Mouse (Mus musculus) CH12.LX (cell line): ENCODE data around the gene Plscr5.

Source experiments
- CTCF ChIP-seq, 2 experiments: IDR thresholded peaks in 1 of 2; conservative IDR thresholded peaks in 1 of 2; 2 replicates each; pipeline ENCODE4 v1.5.1; 2011 to 2012; ENCODE audit warnings: low read depth in 2 of 2, low read length in 2 of 2, improper control_type of control experiment in 1 of 2, inconsistent platforms in 1 of 2, mild to moderate bottlenecking in 1 of 2, moderate library complexity in 1 of 2
- KAT2A ChIP-seq: IDR thresholded peaks from 2 replicates; pipeline ENCODE4 v1.6.1; 2012; ENCODE audit warnings: low read length, improper control_type of control experiment, inconsistent platforms; ENCODE audit not compliant: insufficient replicate concordance
- MXI1 ChIP-seq: IDR thresholded peaks from 2 replicates; pipeline ENCODE4 v1.6.1; 2011; ENCODE audit warnings: mild to moderate bottlenecking, low read depth, low read length, improper control_type of control experiment
- POLR2A ChIP-seq: IDR thresholded peaks from 2 replicates; pipeline ENCODE4 v1.6.1; 2011; ENCODE audit warnings: low read depth, mild to moderate bottlenecking, improper control_type of control experiment, low read length
- POLR2AphosphoS2 ChIP-seq: IDR thresholded peaks from 2 replicates; pipeline ENCODE4 v1.6.1; 2011; ENCODE audit warnings: low read depth, low read length, improper control_type of control experiment
- RCOR1 ChIP-seq: conservative IDR thresholded peaks from 2 replicates; pipeline ENCODE4 v1.6.1; 2012; ENCODE audit warnings: low read depth, mild to moderate bottlenecking, inconsistent platforms, low read length, improper control_type of control experiment
- SIN3A ChIP-seq: IDR thresholded peaks from 2 replicates; pipeline ENCODE4 v1.6.1; 2012; ENCODE audit warnings: low read length, improper control_type of control experiment, inconsistent platforms

DNA sequence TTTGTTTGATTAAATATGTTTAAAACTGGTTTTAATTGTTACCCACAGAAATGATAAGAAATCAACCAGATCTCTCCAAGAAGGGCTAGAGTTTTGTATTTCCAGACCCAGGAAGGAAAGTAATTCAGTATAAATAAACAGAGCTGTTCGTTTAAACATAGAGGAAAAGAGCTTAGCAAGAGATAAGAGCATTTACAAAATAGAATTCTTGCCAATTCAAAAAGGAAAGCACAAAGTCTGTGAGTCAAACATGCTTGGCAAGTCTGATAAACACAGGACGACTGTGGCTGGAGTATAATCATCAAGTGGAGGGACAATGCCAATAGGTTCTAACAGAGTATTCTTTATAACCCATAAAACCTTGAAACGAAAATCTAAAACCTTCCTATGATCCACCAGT lies 18.3 kb downstream of the Plscr5 start:
- TF ChIP-seq CTCF (conservative IDR thresholded peaks at IDR 0.05 in 1 of 2, IDR thresholded peaks at IDR 0.05 in 1 of 2; ENCODE audit: low read depth in 2 of 2, low read length in 2 of 2), result no peak
- no peak for TF ChIP-seq KAT2A
- TF ChIP-seq RCOR1, result no peak
- TF ChIP-seq SIN3A, result no peak
- TF ChIP-seq POLR2A, result no peak
- TF ChIP-seq POLR2AphosphoS2, result no peak
- TF ChIP-seq MXI1, result no peak
